Mouse (Mus musculus): Measurements from ENCODE around the gene Pgghg. TPM values are rescaled to one million over a fixed set of nuclear protein-coding genes. Genes with fewer than 3 reads are reported as not detected.

Gene Pgghg
- polyA plus RNA-seq, 1 experiment, result 20.5 TPM

DNA sequence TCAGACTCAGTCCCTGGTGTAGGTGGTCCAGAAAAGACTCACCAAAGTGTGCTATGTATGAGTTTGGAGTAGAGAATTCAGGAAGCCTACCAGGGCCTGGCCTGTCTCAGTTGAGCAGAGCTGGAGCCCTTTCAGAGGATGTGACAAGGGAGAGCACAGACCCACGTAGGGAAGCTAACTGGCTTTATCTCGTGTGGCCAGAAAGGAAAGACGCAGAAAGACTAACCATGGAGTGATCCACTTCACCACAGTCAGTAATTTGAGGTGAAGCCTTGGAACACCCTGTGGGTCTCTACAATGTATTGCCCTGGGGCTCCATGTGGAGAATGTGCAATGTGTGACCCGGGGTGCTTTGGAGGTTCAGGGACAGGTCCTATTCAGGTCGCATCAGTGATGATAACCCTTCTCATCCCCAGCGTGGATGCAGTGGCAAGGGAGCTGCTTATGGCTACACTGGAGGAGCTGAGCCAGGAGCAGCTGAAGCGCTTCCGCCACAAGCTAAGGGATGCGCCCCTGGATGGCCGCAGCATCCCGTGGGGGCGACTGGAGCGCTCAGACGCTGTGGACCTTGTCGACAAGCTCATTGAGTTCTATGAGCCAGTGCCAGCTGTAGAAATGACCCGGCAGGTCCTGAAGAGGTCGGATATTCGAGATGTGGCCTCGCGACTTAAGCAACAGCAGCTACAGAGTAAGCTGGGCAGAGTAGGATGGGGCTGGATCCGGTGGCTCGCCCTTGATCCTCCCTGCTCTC, 19.8 kb upstream of the Pgghg start:
- WGBS, result 17% methylated on average over 22 of the region's 22 CpGs
- no peak for DNase-seq (ENCODE audit: low read depth, low spot score)

DNA sequence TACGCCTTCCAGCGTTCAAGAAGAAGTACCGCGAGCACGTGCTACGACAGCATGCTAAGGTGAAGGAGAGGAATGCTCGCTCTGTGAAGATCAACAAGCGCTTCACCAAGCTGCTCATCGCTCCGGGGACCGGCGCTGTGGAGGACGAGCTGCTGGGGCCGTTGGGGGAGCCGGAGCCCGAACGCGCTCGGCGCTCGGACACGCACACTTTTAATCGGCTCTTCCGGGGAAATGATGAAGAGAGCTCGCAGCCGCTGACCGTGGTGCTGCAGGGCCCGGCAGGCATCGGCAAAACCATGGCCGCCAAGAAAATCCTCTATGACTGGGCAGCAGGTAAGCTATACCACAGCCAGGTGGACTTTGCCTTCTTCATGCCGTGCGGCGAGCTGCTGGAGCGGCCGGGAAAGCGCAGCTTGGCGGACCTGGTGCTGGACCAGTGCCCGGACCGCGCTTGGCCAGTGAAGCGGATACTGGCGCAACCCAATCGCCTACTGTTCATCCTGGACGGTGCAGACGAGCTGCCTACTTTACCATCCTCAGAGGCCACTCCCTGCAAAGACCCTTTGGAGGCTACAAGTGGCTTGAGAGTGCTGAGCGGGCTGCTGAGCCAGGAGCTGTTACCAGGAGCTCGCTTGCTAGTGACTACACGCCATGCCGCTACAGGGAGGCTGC, 18.7 kb upstream of the Pgghg start:
- no peak for DNase-seq (ENCODE audit: low read depth, low spot score)
- under 1% methylated on average over 49 of the region's 49 CpGs for WGBS

DNA sequence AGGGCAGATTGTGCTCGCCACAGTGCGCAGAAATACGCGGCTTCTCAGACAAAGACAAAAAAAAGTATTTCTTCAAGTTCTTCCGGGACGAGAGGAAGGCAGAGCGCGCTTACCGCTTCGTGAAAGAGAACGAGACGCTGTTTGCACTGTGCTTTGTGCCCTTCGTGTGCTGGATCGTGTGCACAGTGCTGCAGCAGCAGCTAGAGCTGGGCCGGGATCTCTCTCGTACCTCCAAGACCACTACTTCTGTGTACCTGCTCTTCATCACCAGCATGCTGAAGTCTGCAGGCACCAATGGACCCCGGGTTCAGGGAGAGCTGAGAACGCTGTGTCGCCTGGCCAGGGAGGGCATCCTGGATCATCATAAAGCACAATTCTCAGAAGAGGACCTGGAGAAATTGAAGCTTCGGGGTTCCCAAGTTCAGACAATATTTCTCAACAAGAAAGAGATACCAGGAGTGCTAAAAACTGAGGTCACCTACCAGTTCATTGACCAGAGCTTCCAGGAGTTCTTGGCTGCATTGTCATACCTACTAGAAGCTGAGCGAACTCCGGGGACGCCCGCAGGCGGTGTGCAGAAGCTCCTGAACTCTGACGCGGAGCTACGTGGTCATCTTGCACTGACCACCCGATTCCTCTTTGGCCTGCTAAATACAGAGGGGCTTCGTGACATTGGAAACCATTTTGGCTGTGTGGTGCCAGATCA, 18.0 kb upstream of the Pgghg start:
- DNase-seq (ENCODE audit: low read depth, low spot score), result no peak
- WGBS, result 10% methylated on average over 30 of the region's 30 CpGs

DNA sequence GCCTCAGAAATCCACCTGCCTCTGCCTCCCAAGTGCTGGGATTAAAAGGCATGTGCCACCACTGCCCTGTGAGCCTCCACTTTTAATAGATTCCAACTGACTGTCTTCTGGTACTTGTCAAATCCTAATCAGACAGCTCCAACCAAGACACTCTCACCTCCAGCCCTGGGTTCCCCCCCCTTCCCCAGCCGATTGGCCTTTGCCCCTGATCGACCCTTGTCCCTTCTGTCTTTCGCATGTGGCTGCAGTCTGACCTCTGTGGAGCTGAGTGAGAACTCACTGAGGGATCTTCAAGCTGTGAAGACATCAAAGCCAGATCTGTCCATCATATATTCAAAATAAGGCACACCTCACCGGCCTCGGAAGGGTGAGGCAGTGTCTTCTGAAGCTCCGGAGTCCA, 14.0 kb upstream of the Pgghg start:
- 76% methylated on average over 6 of the region's 6 CpGs for WGBS
- no peak for DNase-seq (ENCODE audit: low read depth, low spot score)

DNA sequence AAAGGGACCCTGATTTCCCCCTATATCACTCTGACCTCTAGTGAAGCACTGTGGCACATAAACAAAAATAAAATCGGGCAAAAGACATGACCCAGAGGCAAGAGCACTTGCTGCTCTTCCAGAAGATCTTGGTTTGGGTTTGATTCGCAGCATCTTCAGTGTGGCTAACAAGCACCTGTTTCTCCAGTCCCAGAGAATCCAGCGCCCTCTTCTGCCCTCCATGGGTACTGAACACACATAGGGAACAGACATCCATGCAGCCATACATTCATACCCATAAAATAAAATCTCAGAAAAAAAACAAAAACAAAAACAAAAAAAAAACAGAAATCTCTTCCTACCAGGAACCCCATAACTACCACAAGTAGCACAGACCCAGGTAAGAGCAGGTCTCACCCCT, 2.8 kb upstream of the Pgghg start:
- 65% methylated on average over 3 of the region's 3 CpGs for WGBS
- no peak for DNase-seq (ENCODE audit: low read depth, low spot score)

DNA sequence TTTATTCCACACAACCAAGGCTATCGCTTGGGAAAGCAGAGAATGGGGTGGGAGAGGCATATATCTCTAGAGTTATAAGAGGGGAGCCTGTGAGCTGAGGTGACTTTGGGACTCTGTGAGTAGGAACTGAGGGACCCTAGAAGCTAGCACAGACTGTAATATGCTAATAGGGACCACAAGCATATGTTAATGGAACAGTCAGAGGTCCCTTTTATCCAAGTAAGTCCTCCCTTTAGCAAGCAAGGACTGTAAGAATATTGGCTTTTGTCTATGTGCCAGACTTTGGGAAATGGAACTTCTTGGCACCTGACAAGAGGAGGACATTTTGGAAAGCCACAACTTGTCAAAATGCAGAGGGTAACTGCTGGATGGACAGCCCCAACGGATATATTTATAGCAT, 2.3 kb upstream of the Pgghg start:
- WGBS, result 73% methylated on average over 2 of the region's 2 CpGs

DNA sequence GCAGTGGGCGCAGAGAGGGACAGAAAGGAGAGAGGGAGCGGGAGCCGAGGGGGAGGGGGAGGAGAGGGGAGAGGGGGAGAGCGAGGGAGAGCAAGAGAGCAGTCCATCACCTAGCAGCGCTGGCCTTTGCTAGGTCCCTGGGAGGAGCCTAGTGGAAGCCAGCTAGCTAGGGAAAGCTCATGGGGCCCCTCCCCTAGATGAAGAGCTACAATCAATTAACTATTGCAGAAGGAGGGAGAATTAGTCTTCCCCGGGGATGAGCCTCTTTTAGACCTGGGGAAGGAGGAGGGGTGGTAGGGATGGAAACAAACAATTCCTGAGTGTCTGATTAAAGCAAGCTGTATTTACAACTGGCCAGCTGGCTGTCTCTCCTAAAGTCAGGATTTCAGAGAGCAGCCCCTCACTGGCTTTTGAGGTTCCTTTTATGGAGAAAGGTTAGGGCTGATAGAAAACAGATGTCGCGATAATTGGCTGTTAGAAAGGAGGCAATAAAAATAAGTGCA, 1.5 kb upstream of the Pgghg start:
- DNase-seq (ENCODE audit: low read depth, low spot score), result no peak
- 25% methylated on average over 7 of the region's 8 CpGs for WGBS

More for the DNA sequence above, 2.3 kb upstream of the Pgghg start:
- DNase-seq (ENCODE audit: low read depth, low spot score), result no peak

DNA sequence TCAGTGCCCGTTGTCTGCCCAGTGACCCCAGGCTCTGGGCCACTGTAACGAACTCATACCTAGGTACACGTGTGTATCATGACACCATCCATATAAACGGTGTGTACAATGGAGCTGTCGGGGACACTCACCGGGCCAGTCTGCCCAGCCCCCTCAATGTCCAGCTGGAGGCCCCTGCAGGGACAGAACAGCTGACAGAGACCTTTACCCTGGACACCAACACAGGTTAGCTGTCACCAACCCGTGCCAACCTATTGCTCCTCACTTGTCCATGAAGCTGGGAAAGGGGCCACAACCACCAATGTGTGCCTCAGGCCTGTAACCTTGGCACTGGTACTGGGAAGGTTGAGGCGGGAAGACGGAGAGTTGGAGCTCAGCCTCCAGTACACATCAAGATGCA, 1.1 kb downstream of the Pgghg start:
- DNase-seq (ENCODE audit: low read depth, low spot score), result no peak
- WGBS, result 19% methylated on average over 9 of the region's 9 CpGs

DNA sequence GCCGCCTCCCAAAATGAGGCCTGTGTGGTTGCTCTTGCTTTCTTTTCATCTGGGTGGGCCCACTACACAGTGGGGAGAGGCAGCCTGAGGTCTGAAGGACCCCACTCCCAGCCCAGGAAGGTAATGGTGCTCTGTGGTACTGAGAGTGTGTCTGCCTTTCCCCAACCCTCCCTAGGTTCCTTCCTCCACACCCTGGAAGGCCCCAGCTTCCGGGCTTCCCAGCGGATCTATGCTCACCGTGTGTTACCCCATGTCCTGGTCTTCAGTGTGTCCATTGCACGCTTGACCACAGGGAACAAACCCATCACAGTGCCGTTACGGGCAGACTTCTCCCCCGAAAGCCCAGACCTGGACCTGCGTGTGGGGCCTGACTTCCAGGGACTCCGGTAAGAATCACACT, 1.6 kb downstream of the Pgghg start:
- DNase-seq (ENCODE audit: low read depth, low spot score), result no peak
- 87% methylated on average over 10 of the region's 10 CpGs for WGBS

DNA sequence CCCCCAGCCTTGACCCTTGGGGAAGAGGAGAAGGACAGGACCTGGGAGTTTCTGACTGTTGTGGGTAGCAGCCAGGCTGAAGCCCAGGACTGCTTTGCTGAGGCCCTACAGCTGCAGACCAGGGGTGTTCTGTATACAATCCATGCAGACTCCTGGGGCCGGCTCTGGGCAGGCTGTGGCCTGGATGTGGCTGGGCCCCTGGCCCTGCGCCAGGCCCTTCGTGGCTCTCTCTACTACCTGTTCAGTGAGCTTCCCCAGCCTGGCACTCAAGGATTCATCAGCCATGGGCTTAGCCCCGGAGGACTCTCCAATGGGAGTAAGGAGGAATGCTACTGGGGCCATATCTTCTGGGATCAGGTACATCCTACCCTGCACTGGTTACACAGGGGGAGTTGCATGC, 2.2 kb downstream of the Pgghg start:
- WGBS, result 48% methylated on average over 4 of the region's 4 CpGs
- no peak for DNase-seq (ENCODE audit: low read depth, low spot score)

DNA sequence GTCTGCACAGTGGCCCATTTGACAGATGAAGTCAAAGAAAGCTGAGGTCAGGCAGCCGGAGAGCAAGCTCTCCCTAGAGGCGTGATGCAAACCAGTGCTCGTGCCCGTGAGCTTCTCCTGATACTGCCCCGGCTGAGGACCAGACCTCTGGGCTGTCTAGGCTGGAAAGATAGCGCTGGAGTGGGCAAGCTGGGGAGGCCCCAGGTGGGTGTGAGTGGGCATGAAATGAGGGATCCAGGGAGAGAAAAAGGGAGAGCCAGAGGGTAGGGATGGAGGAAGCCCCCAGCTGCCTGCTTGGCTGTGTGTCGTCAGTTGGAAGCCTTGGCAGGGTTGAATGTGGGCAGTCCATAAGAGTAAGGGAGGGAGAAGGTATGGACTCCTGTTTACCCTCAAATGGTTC, 3.0 kb downstream of the Pgghg start:
- DNase-seq (ENCODE audit: low read depth, low spot score), result no peak
- WGBS, result 87% methylated on average over 7 of the region's 7 CpGs

DNA sequence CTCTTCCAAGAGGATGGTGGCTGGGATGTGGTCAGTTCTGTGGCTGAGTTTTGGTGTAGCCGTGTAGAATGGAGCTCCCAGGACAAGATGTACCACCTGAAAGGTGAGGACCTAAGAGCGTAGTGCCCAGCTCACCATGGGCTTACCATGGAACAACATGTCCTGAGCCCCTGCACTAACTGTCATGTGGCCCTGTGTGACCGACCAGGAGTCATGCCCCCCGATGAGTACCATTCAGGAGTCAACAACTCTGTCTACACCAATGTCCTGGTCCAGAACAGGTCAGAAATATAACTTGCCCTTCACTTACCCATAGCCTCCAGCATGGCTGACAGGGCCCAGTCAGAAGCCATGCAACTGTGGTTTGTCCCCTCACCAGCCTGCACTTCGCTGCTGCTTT, 4.1 kb downstream of the Pgghg start:
- WGBS, result 91% methylated on average over 5 of the region's 5 CpGs
- no peak for DNase-seq (ENCODE audit: low read depth, low spot score)

DNA sequence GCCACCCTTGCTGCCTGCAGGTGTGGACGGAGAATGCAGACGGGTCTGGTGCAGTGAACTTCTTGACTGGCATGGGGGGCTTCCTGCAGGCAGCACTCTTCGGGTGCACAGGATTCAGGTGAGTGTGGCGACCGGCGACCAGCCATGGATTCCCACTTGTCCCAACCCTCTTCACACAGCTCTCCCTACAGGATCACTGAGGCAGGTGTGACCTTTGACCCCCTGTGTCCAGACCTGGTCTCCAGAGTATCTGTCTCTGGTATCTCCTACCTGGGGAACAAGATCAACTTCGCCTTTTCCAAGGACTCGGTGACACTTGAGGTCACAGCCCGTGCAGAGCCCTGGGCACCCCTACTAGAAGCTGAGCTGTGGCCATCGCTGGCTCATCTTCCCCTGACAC, 5.1 kb downstream of the Pgghg start:
- WGBS, result 91% methylated on average over 10 of the region's 10 CpGs

DNA sequence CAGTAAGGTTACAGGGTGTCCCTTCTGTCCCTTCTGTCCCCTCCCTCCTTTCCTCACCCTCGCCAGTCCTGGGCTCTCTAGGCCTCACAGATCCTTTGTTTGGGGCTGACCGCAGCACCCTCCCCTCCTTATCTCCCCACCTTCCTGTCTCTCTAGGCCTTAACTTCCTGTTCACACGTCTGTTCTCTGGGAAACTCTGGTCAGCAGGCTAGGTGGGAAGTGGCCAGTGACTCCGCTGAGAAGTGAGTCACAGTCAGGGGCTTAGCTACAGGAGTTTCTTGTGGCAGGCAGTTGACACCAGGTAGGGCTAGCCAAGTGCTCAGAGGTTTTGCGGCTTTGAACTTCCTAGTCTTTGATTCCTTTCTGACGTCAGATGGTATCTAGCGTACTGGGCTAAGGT, 5.8 kb downstream of the Pgghg start:
- 60% methylated on average over 7 of the region's 7 CpGs for WGBS
- no peak for DNase-seq (ENCODE audit: low read depth, low spot score)

More for the DNA sequence above, 5.1 kb downstream of the Pgghg start:
- no peak for DNase-seq (ENCODE audit: low read depth, low spot score)

DNA sequence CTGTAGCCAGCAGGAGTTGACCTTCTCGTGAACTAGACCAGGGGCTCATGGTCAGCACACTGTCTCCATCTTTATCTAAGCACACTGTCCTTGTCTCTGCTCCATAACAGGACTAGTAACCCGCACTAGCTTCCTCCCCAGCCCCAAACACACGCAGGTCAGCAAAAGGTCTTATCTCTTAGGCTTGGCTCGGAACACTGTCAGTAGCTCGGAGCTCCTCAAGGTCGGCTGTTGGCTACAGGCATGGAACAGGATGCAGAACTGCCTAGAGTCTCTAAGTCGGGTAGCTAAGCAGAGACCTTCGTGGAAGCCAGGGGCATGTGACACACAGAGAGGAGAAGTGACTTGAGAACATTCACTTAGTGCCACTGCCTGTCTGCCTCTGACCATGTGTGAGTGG, 7.0 kb downstream of the Pgghg start:
- no peak for DNase-seq (ENCODE audit: low read depth, low spot score)

DNA sequence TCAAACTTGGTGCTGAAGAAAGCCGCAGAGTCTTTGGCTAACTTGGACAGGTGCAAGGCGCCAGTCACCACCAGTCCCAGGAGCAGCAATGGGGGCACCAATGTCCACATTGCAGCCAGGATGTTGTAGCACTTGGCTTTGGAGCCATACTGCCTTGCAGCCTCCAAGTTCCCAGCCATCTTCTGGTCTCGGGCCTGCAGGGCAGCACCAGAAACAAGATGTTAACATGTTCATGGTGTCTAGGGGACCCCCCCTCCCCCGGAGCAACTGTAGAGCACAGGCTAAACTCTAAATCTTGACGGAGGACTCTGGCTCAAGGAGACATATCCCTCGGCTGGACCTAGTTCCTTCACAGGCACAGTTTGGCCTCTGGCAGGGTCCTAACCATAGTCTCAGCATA, 8.1 kb downstream of the Pgghg start:
- WGBS, result 84% methylated on average over 6 of the region's 6 CpGs
- no peak for DNase-seq (ENCODE audit: low read depth, low spot score)

More for the DNA sequence above, 7.0 kb downstream of the Pgghg start:
- WGBS, result 78% methylated on average over 8 of the region's 8 CpGs

DNA sequence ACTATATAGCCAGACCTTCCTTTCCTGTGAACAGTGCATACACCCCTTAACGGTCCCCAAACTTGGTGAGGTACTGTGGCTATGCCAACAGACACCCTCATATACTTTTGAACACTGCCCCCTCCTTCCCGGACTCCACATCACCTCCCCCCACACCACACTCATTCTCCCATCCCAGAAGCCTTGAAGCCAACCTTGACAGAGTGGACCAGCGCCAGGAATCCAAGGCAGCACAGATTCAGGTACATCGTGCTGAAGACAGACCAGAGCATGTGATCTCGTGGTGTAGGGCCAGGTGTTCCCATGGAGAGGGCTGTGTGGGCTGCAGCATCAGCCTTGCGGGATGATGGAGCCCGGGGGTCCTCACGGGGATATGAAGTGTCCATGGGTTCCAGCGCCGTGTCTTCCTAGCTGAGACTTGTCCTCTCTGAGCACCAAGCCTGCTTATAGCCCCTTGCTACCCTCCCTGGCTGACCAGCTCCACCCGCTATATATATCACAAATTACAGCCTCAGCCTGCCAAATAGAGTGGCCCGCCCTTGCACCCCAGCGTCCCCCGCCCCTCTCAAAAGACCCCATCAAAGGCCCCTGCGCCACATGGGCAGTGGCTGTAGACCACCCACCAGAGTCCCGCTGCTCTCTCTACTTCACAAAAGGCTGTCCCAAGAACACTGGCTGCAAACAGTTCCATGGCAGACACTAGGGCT, 8.8 kb downstream of the Pgghg start, which contains the start of gene Ifitm5:
Ifitm5 (minus strand) TSS at position 468 of the 707 bp plus-strand sequence.
- 69% methylated on average over 16 of the region's 16 CpGs for WGBS
- no peak for DNase-seq (ENCODE audit: low read depth, low spot score)

DNA sequence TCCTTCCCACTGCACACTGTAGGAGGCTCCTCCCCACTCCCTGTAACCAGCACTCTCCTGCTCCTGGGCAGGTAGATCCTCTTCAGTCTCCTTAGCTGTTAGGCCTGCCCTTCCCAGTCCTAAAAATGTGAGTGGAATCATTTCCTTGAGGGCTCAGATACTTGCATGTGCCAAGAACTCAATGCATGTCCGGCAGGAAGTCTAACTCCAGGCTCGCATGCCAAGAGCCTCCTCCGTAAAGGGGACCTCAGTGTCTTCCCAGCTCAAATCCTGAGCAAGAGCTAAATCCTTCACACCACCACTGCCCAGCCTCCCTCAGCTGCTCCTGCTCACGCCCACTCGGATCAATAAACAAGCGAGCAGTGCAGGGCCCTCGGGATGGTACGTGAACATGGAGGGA, 9.9 kb downstream of the Pgghg start:
- DNase-seq (ENCODE audit: low read depth, low spot score), result no peak
- 16% methylated on average over 8 of the region's 8 CpGs for WGBS

DNA sequence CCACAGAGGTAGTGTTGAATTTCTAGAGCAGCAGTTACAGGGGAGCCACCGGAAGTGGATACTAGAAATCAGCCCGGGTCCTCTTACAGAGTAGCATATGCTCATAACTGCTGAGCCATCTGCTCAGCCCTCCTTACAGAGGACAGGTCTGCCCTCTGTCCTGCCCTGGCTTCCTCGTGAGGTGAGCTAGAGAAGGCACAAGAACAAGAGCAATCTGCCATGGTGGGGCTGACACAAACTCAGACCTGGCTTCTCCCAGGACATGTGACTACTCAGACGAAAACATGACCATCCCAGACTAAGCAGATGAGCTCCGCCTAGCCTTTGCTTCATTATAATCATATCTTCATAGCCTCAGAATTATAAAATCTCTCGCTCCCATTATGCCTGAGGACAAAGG, 10.6 kb downstream of the Pgghg start:
- WGBS, result 51% methylated on average over 6 of the region's 6 CpGs
- no peak for DNase-seq (ENCODE audit: low read depth, low spot score)

DNA sequence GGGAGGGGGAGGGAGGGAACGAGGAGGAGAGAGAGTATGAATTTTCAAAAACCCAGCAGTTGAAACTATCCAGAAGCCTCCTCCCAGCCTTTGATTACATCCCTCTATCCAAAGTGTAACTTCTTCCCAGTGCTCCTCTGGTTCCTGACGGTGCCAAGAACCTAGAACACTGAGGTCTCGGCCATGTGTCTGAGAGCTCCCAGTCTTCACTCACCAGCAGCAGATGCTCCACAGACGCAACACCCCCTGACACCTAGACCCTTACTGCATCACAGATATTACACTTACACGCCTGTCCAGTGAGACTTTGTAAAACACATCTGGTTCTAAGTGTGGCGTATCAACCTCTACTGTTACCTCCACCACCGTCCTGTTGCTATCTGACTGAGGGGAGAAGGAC, 11.2 kb downstream of the Pgghg start:
- DNase-seq (ENCODE audit: low read depth, low spot score), result no peak
- WGBS, result 67% methylated on average over 7 of the region's 7 CpGs
